Mouse (Mus musculus): ENCODE measurements around the gene 1700020L24Rik. TPM values are rescaled to one million over a fixed set of nuclear protein-coding genes. Genes with fewer than 3 reads are reported as not detected.

Gene 1700020L24Rik
- polyA plus RNA-seq, 1 experiment from 2014 or later, result 1.2 TPM

GRCm38 (mm10) chr11:83471766-83472165, 34.3 kb downstream of the 1700020L24Rik start:
- no peak for ATAC-seq (ENCODE audit: low FRiP score, low TSS enrichment)
- no peak overlapping the region for H3K9ac ChIP-seq (replicated peaks; ENCODE audit: low read length)
- 0 out of 2 replicates have a peak overlapping the region, but pooled peaks have one; percentile 91 for H3K4me3 ChIP-seq (replicated peaks; ENCODE audit: low read depth, low read length)

GRCm38 (mm10) chr11:83472324-83473234, 35.1 kb downstream of the 1700020L24Rik start, which contains the start of gene Taf15:
TSS of gene Taf15 (plus strand) at chr11:83473086.
- Histone ChIP-seq H3K36me3 (ENCODE audit: control insufficient read depth, insufficient read depth, low read length) (peaks cover 9% of the 10 kb centered on the region), H3K27ac (replicated peaks; ENCODE audit: low read depth, low read length) (peak within 1 kb of the TSS; percentile 98), H3K4me1 (ENCODE audit: control insufficient read depth, insufficient read depth, low read length) (peaks cover 19% of the 10 kb centered on the region), H3K27me3 (ENCODE audit: control insufficient read depth, insufficient read depth, low read length) (no peaks in the 10 kb centered on the region), H3K4me3 (replicated peaks; ENCODE audit: low read depth, low read length) (peak within 1 kb of the TSS; percentile 91), H3K4me2 (ENCODE audit: low read length) (peak within 1 kb of the TSS; percentile 77), H3K9ac (replicated peaks; ENCODE audit: low read length) (peak within 1 kb of the TSS; percentile 86), H3K9me3 (ENCODE audit: control insufficient read depth, low read length) (no peaks in the 10 kb centered on the region)
- WGBS, result under 1% methylated on average over 66 of the region's 66 CpGs
- peak; percentile 99 for ATAC-seq (ENCODE audit: low FRiP score, low TSS enrichment)
- DNase-seq, result peak; percentile 99

More at GRCm38 (mm10) chr11:83471766-83472165, 34.3 kb downstream of the 1700020L24Rik start:
- H3K9me3 ChIP-seq (ENCODE audit: control insufficient read depth, low read length), result no peaks in the 10 kb centered on the region
- peaks cover 4% of the 10 kb centered on the region; the same call in 1 of the 2 replicates for H3K36me3 ChIP-seq (ENCODE audit: control insufficient read depth, insufficient read depth, low read length)
- peak overlapping the region; percentile 61 for H3K4me2 ChIP-seq (ENCODE audit: low read length)
- WGBS, result 91% methylated on average over 2 of the region's 2 CpGs
- H3K4me1 ChIP-seq (ENCODE audit: control insufficient read depth, insufficient read depth, low read length), result peaks cover 19% of the 10 kb centered on the region
- H3K27me3 ChIP-seq (ENCODE audit: control insufficient read depth, insufficient read depth, low read length), result no peaks in the 10 kb centered on the region
- H3K27ac ChIP-seq (replicated peaks; ENCODE audit: low read depth, low read length), result no peak overlapping the region
- DNase-seq, result no peak

GRCm38 (mm10) chr11:83473235-83474016, 35.9 kb downstream of the 1700020L24Rik start:
- DNase-seq (peak; percentile 83), ATAC-seq (ENCODE audit: low FRiP score, low TSS enrichment) (peak; percentile 89)
- Histone ChIP-seq H3K4me3 (replicated peaks; ENCODE audit: low read depth, low read length) (peak overlapping the region; percentile 91), H3K9ac (replicated peaks; ENCODE audit: low read length) (peak overlapping the region; percentile 86), H3K36me3 (ENCODE audit: control insufficient read depth, insufficient read depth, low read length) (peaks cover 13% of the 10 kb centered on the region), H3K4me1 (ENCODE audit: control insufficient read depth, insufficient read depth, low read length) (peaks cover 19% of the 10 kb centered on the region), H3K27me3 (ENCODE audit: control insufficient read depth, insufficient read depth, low read length) (no peaks in the 10 kb centered on the region), H3K27ac (replicated peaks; ENCODE audit: low read depth, low read length) (peak overlapping the region; percentile 98), H3K4me2 (ENCODE audit: low read length) (peak overlapping the region; percentile 77), H3K9me3 (ENCODE audit: control insufficient read depth, low read length) (no peaks in the 10 kb centered on the region)
- under 1% methylated on average over 51 of the region's 52 CpGs for WGBS

Other genes starting within 250 kb of the 1700020L24Rik start
- 0.19 and 0.38 TPM in 2 replicates for gene Slfn3, start 246.3 kb upstream of the 1700020L24Rik start, polyA plus RNA-seq (2014; fragmentation: Nextera tagmentation; extraction: Ambion mirVana)
- 0.05 TPM in 1 of 2 replicates, not detected in the other for gene Slfn14, start 151.0 kb upstream of the 1700020L24Rik start, polyA plus RNA-seq (2014; fragmentation: Nextera tagmentation; extraction: Ambion mirVana)
- gene Ap2b1, start 138.7 kb upstream of the 1700020L24Rik start, polyA plus RNA-seq (2014; fragmentation: Nextera tagmentation; extraction: Ambion mirVana), result 103 and 173 TPM in 2 replicates
- 16.2 and 20.6 TPM in 2 replicates for gene Pex12, start 135.1 kb upstream of the 1700020L24Rik start, polyA plus RNA-seq (2014; fragmentation: Nextera tagmentation; extraction: Ambion mirVana)
- gene Rasl10b, start 28.5 kb upstream of the 1700020L24Rik start, polyA plus RNA-seq (2014; fragmentation: Nextera tagmentation; extraction: Ambion mirVana), result 18.3 and 37.9 TPM in 2 replicates
- 0.11 and 0.18 TPM in 2 replicates for gene Gas2l2, start 8.2 kb upstream of the 1700020L24Rik start, polyA plus RNA-seq (2014; fragmentation: Nextera tagmentation; extraction: Ambion mirVana)
- gene Mmp28, start 25.4 kb downstream of the 1700020L24Rik start, polyA plus RNA-seq (2014; fragmentation: Nextera tagmentation; extraction: Ambion mirVana), result 1.6 and 2.7 TPM in 2 replicates
- gene Taf15, start 35.4 kb downstream of the 1700020L24Rik start, polyA plus RNA-seq (2014; fragmentation: Nextera tagmentation; extraction: Ambion mirVana), result 13.7 and 17.0 TPM in 2 replicates
- gene Heatr9, start 84.5 kb downstream of the 1700020L24Rik start, polyA plus RNA-seq (2014; fragmentation: Nextera tagmentation; extraction: Ambion mirVana), result not detected in 2 replicates
- 1.6 TPM in 1 of 2 replicates, not detected in the other for gene Ccl5, start 92.8 kb downstream of the 1700020L24Rik start, polyA plus RNA-seq (2014; fragmentation: Nextera tagmentation; extraction: Ambion mirVana)
- gene Ccl9, start 141.0 kb downstream of the 1700020L24Rik start, polyA plus RNA-seq (2014; fragmentation: Nextera tagmentation; extraction: Ambion mirVana), result 0.27 and 6.9 TPM in 2 replicates
- 1.1 and 2.8 TPM in 2 replicates for gene Ccl6, start 155.4 kb downstream of the 1700020L24Rik start, polyA plus RNA-seq (2014; fragmentation: Nextera tagmentation; extraction: Ambion mirVana)
- gene Rpl9-ps1, start 207.9 kb downstream of the 1700020L24Rik start, polyA plus RNA-seq (2014; fragmentation: Nextera tagmentation; extraction: Ambion mirVana), result not detected in 2 replicates
- gene Ccl3, start 211.7 kb downstream of the 1700020L24Rik start, polyA plus RNA-seq (2014; fragmentation: Nextera tagmentation; extraction: Ambion mirVana), result 1.00 and 2.4 TPM in 2 replicates
- 3.5 TPM in 1 of 2 replicates, not detected in the other for gene Ccl4, start 224.9 kb downstream of the 1700020L24Rik start, polyA plus RNA-seq (2014; fragmentation: Nextera tagmentation; extraction: Ambion mirVana)